Mouse (Mus musculus) thymus, postnatal 4 days (tissue): ENCODE measurements around the gene Ccdc113.
A peak's percentile ranks its signal among the peaks of the same experiment; 100 is the strongest.
"Not testable (repeated sequence)": the region's sequence is repeated elsewhere in the genome, so short reads cannot be mapped to it uniquely, and the experiment has no call there.

ENCODE experiments used
- DNase-seq: peaks from one replicate; pipeline ENCODE4 v3.0.0; 2021

Gene Ccdc113

GRCm38 (mm10) chr8:95542191-95542590 lies 8.3 kb downstream of the Ccdc113 start:
- no peak for DNase-seq

GRCm38 (mm10) chr8:95543065-95543464 lies 9.2 kb downstream of the Ccdc113 start:
- DNase-seq: no peak

- no peak for DNase-seq
Observed at GRCm38 (mm10) chr8:95545815-95546214, 11.9 kb downstream of the Ccdc113 start.

- no peak for DNase-seq
Observed at GRCm38 (mm10) chr8:95546986-95547385, 13.1 kb downstream of the Ccdc113 start.

- no peak for DNase-seq
Observed at GRCm38 (mm10) chr8:95547931-95548330, 14.0 kb downstream of the Ccdc113 start.

GRCm38 (mm10) chr8:95549871-95550829 lies 16.3 kb downstream of the Ccdc113 start:
- DNase-seq: no peak

GRCm38 (mm10) chr8:95551577-95551976 lies 17.7 kb downstream of the Ccdc113 start:
- DNase-seq: no peak

- no peak for DNase-seq
Observed at GRCm38 (mm10) chr8:95555963-95556362, 22.1 kb downstream of the Ccdc113 start.

- DNase-seq: no peak
Observed at GRCm38 (mm10) chr8:95566217-95566616, 32.3 kb downstream of the Ccdc113 start.

GRCm38 (mm10) chr8:95566809-95567208 lies 32.9 kb downstream of the Ccdc113 start:
- no peak for DNase-seq

- no peak for DNase-seq
Observed at GRCm38 (mm10) chr8:95573146-95573545, 39.3 kb downstream of the Ccdc113 start.

GRCm38 (mm10) chr8:95576240-95576639 lies 42.4 kb downstream of the Ccdc113 start, which contains the start of gene Prss54:
Gene Prss54 (minus strand): TSS chr8:95576340.
- DNase-seq: no peak

GRCm38 (mm10) chr8:95587339-95587738 lies 53.5 kb downstream of the Ccdc113 start:
- no peak for DNase-seq

- no peak for DNase-seq
Observed at GRCm38 (mm10) chr8:95589282-95589681, 55.4 kb downstream of the Ccdc113 start.

- DNase-seq: no peak
Observed at GRCm38 (mm10) chr8:95590539-95590938, 56.7 kb downstream of the Ccdc113 start.

GRCm38 (mm10) chr8:95592131-95592780 lies 58.4 kb downstream of the Ccdc113 start:
- no peak for DNase-seq

GRCm38 (mm10) chr8:95593439-95594393 lies 59.8 kb downstream of the Ccdc113 start:
- no peak for DNase-seq

GRCm38 (mm10) chr8:95595131-95595530 lies 61.2 kb downstream of the Ccdc113 start:
- no peak for DNase-seq

- no peak for DNase-seq
Observed at GRCm38 (mm10) chr8:95596841-95597241, 63.0 kb downstream of the Ccdc113 start.

GRCm38 (mm10) chr8:95599861-95600260 lies 66.0 kb downstream of the Ccdc113 start:
- DNase-seq: peak; percentile 76

GRCm38 (mm10) chr8:95601306-95601705 lies 67.4 kb downstream of the Ccdc113 start:
- peak; percentile 17 for DNase-seq

GRCm38 (mm10) chr8:95602168-95602567 lies 68.3 kb downstream of the Ccdc113 start:
- no peak for DNase-seq

GRCm38 (mm10) chr8:95606509-95606908 lies 72.6 kb downstream of the Ccdc113 start:
- DNase-seq: not testable (repeated sequence)
